Mouse (Mus musculus) lung, postnatal 0 days (tissue): ENCODE measurements around the gene Cngb1. TPM values are rescaled to one million over a fixed set of nuclear protein-coding genes. Genes with fewer than 3 reads are reported as not detected.
A peak's percentile ranks its signal among the peaks of the same experiment; 100 is the strongest.

Source experiments
- ATAC-seq: fragments of 200-750 bp; cut with Nextera tagmentation; 2 replicates; pipeline ENCODE4 v1.8.0; 2017; ENCODE audit warnings: moderate library complexity
- DNase-seq: peaks from one replicate; pipeline ENCODE4 v3.0.0-alpha.2; 2016; ENCODE audit warnings: low spot score
- H3K27ac ChIP-seq: fragments of 300-500 bp; sonication (generic); 2 replicates; pipeline ENCODE4 v1.5.1; 2014; ENCODE audit warnings: antibody characterized with exemption, mild to moderate bottlenecking, low read length, mixed read lengths
- H3K27me3 ChIP-seq: fragments of 300-500 bp; sonication (generic); replicated peaks from 2 replicates; pipeline ENCODE4 v1.6.1; 2014; ENCODE audit warnings: low read length, mixed read lengths; ENCODE audit not compliant: insufficient read depth
- H3K36me3 ChIP-seq: fragments of 300-500 bp; sonication (generic); 2 replicates; pipeline ENCODE4 v1.6.1; 2014; ENCODE audit warnings: low read length, mixed read lengths; ENCODE audit not compliant: insufficient read depth
- H3K4me1 ChIP-seq: fragments of 300-500 bp; sonication (generic); 2 replicates; pipeline ENCODE4 v1.6.1; 2014; ENCODE audit warnings: antibody characterized with exemption, low read depth, low read length, mixed read lengths; ENCODE audit not compliant: insufficient read depth
- H3K4me2 ChIP-seq: fragments of 300-500 bp; sonication (generic); replicated peaks from 2 replicates; pipeline ENCODE4 v1.6.1; 2014; ENCODE audit warnings: low read depth, mild to moderate bottlenecking, low read length, moderate library complexity, mixed read lengths
- H3K4me3 ChIP-seq: fragments of 300-500 bp; sonication (generic); 2 replicates; pipeline ENCODE4 v1.5.1; 2014; ENCODE audit warnings: low read depth, low read length
- H3K9ac ChIP-seq: fragments of 300-500 bp; sonication (generic); replicated peaks from 2 replicates; pipeline ENCODE4 v1.6.1; 2014; ENCODE audit warnings: low read depth, mild to moderate bottlenecking
- H3K9me3 ChIP-seq: fragments of 300-500 bp; sonication (generic); 2 replicates; pipeline ENCODE4 v1.6.1; 2016; ENCODE audit warnings: low read length, mixed read lengths
- CTCF ChIP-seq: IDR thresholded peaks from 2 replicates; pipeline ENCODE4 v1.5.1; 2016; ENCODE audit warnings: antibody characterized with exemption, mild to moderate bottlenecking
- EP300 ChIP-seq: IDR thresholded peaks from 2 replicates; pipeline ENCODE4 v1.6.1; 2016; ENCODE audit warnings: antibody characterized with exemption, mild to moderate bottlenecking, control low read depth
- WGBS: fragments of 180-500 bp; shearing (Covaris S2); extraction: QIAGEN DNeasy Blood & Tissue Kit; methylation state at CpG from one replicate; pipeline ENCODE4 v1.1.7; 2014; 5-methylcytosine and 5-hydroxymethylcytosine counted together
- polyA plus RNA-seq: library from polyadenylated mRNA; unstranded; fragments of >200 nt; fragmentation: Nextera tagmentation; extraction: Ambion mirVana; gene quantifications from 2 replicates; pipeline ENCODE4 v1.2.1, GENCODE M21; 2015

Cngb1 gene
- polyA plus RNA-seq, 1 experiment from 2014 or later, result 4.0 TPM

DNA sequence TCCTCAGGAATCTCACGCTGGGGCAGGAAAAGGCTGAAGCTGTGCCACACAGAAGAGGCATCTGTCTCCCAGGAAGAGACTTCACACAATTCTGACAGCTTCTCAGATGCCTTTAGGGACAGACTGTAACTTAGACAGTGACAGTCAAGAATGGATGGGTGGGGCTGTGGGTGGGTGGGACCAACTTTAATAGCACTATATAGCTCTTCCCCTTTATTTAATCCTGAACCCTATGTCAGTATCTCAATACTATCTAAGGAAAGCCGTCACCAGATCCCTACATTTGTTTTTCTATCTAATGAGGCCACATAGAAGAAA lies 79.3 kb downstream of the Cngb1 start:
- ATAC-seq (no peak), DNase-seq (no peak)
- no peaks in the 10 kb centered on the region for H3K4me1 ChIP-seq
- WGBS, result 46% methylated on average over 2 of the region's 2 CpGs
- no peaks in the 10 kb centered on the region for H3K9me3 ChIP-seq
- TF ChIP-seq EP300, result no peak
- TF ChIP-seq CTCF, result no peak
- H3K27ac ChIP-seq, result no peak overlapping the region
- no peak overlapping the region for H3K4me3 ChIP-seq
- H3K4me2 ChIP-seq, result no peak overlapping the region
- no peaks in the 10 kb centered on the region for H3K36me3 ChIP-seq
- H3K9ac ChIP-seq, result no peak overlapping the region
- no peaks in the 10 kb centered on the region for H3K27me3 ChIP-seq

DNA sequence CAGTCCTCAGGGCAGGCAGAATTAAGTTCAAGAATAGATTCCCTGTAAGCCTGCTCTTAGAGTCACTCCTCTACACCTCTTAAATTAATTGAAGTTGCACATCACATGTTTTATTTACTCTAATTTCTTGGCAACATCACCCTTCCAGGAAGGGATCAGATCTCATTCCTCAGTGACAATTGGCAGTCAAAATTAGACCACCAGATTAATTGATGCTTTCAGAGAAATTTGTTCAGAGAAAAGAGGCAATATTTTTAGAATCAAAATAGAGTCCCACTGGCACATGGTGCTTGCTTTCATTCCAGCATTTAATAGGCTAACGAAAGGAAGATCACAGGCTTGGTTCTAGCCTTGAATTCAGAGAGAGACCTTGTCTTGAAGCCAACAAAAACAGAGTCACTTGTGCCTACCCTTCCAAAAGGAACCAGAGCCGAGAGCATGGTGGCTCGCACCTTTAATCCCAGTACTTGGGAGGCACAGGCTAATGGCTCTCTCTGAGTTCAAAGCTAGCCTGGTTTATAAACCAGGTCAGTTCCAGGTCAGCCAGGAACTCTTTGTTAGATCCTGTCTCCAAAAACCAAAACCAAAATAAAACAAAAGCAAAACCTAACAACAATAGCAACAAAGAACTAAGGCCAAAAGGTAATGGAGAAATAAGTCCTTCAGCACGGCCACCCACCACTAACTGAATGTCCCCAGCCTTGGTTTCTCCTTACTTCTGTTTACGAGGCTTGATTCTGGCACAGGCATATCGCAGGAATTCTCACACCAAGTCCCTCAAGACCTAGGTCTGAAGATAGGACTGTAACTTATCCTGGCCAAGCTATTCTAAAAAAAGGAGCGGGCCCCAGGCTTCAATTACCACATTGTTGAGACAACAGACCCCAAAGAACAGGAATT lies 79.9 kb downstream of the Cngb1 start:
- no peak for DNase-seq
- H3K4me2 ChIP-seq, result no peak overlapping the region
- no peak overlapping the region for H3K4me3 ChIP-seq
- H3K9ac ChIP-seq, result no peak overlapping the region
- no peaks in the 10 kb centered on the region for H3K27me3 ChIP-seq
- H3K4me1 ChIP-seq, result no peaks in the 10 kb centered on the region
- no peak overlapping the region for H3K27ac ChIP-seq
- TF ChIP-seq CTCF (no peak), EP300 (no peak)
- H3K9me3 ChIP-seq, result no peaks in the 10 kb centered on the region
- no peak for ATAC-seq
- 51% methylated on average over 7 of the region's 7 CpGs for WGBS
- H3K36me3 ChIP-seq, result no peaks in the 10 kb centered on the region

DNA sequence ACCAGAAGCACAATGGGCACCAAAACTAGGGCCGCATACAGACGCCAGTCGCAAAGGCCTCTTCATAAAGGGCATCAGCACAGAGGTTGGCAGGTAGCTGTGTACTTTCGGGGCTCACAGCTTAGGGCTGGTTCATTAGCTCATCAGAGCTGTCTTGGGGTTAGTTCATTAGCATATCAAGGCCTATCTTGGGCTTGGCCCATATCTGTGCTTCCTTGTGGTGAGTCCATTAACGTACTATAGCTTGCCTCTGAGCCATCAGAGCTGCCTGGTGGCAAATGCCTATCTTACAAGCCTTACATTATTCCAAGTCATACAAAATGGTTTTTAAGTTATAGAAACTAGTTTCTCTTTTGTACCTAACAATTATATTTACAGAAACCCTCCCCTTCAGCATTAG lies 82.4 kb downstream of the Cngb1 start:
- no peaks in the 10 kb centered on the region for H3K27me3 ChIP-seq
- ATAC-seq (no peak), DNase-seq (no peak)
- TF ChIP-seq CTCF, result no peak
- no peak for TF ChIP-seq EP300
- H3K4me2 ChIP-seq, result no peak overlapping the region
- no peak overlapping the region for H3K4me3 ChIP-seq
- no peaks in the 10 kb centered on the region for H3K36me3 ChIP-seq
- H3K4me1 ChIP-seq, result no peaks in the 10 kb centered on the region
- H3K9ac ChIP-seq, result no peak overlapping the region
- H3K9me3 ChIP-seq, result no peaks in the 10 kb centered on the region
- H3K27ac ChIP-seq, result no peak overlapping the region
- 89% methylated on average over 5 of the region's 5 CpGs for WGBS

DNA sequence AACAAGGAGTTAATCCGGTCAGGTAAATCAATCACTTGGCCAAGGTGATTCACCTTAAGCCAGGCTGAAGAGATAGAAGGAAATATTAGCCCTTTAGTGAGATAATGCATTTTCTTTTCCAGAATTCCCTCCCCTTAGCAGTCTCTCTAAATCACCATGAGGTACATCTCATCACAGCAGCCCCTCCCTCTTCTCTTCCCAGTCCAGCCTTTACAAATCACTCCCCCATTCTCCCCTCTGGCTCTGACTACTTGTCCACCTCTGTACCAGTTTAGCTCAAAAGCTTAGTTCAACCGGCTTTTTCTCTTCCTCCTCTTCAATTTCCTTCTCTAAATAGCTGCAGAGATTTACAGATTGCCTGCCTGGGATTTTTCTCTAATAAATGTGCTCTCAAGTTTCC lies 85.3 kb downstream of the Cngb1 start:
- Histone ChIP-seq H3K27ac (no peak overlapping the region), H3K4me1 (no peaks in the 10 kb centered on the region), H3K36me3 (no peaks in the 10 kb centered on the region), H3K4me3 (no peak overlapping the region), H3K4me2 (no peak overlapping the region), H3K9ac (no peak overlapping the region), H3K27me3 (no peaks in the 10 kb centered on the region), H3K9me3 (no peaks in the 10 kb centered on the region)
- no peak for TF ChIP-seq EP300
- TF ChIP-seq CTCF, result no peak
- ATAC-seq, result no peak
- DNase-seq, result peak; percentile 22
- WGBS, result 13% methylated on average over 2 of the region's 2 CpGs

DNA sequence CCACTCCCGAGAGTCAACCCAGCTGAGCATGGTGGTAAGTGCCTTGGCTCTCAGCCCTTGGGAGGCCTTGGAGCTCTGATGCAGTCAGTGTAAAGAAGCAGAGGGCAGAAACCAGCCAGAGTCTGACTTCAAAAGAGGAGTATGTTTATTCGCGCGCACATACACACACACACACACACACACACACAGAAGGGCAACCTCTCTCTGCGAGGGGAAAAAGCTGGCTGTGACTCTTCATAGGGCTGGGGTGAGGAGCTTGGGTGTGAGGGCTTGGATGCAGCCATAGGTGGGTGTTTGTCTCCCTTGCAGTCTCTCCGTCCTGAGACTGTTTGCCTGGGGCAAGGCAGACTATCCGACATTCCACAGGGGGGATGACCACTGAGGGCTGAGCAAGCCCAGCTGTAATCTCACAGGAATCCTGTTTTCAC lies 85.8 kb downstream of the Cngb1 start:
- no peaks in the 10 kb centered on the region for H3K36me3 ChIP-seq
- H3K4me3 ChIP-seq, result no peak overlapping the region
- no peaks in the 10 kb centered on the region for H3K9me3 ChIP-seq
- H3K27me3 ChIP-seq, result no peaks in the 10 kb centered on the region
- no peak overlapping the region for H3K27ac ChIP-seq
- H3K4me2 ChIP-seq, result no peak overlapping the region
- no peaks in the 10 kb centered on the region for H3K4me1 ChIP-seq
- no peak overlapping the region for H3K9ac ChIP-seq
- DNase-seq, result no peak
- peak; percentile 16 for ATAC-seq
- TF ChIP-seq EP300 (no peak), CTCF (no peak)
- 43% methylated on average over 7 of the region's 7 CpGs for WGBS

DNA sequence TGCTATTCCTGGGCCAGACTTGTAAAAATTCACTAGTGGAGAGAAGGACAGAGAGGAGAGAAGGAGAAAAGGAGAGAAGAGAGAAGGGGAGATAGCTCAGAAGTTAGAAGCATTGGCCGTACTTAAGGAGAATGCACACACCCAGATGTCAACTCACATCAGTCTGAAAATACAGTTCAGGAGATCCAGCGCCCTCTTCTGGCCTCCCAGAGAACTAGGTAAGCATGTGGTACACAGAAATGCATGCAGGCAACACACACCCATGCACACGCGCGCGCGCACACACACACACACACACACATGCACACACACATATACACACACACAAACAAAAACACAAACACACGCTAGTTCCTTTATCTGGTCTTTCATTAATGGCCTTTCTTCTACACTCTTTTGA lies 86.8 kb downstream of the Cngb1 start:
- no peaks in the 10 kb centered on the region for H3K4me1 ChIP-seq

More for the DNA sequence above, 86.8 kb downstream of the Cngb1 start:
- 86% methylated on average over 8 of the region's 8 CpGs for WGBS
- Histone ChIP-seq H3K9me3 (no peaks in the 10 kb centered on the region), H3K27ac (no peak overlapping the region), H3K4me2 (no peak overlapping the region), H3K27me3 (no peaks in the 10 kb centered on the region), H3K9ac (no peak overlapping the region), H3K36me3 (no peaks in the 10 kb centered on the region), H3K4me3 (no peak overlapping the region)
- ATAC-seq (no peak), DNase-seq (no peak)
- TF ChIP-seq EP300 (no peak), CTCF (peak; percentile 27)
